Mouse (Mus musculus) embryonic facial prominence, embryonic 14.5 days (tissue): ENCODE data around the gene Atg7. TPM values are rescaled to one million over a fixed set of nuclear protein-coding genes. Genes with fewer than 3 reads are reported as not detected.
"Not testable (repeated sequence)": the region's sequence is repeated elsewhere in the genome, so short reads cannot be mapped to it uniquely, and the experiment has no call there.

Experiments
- ATAC-seq: fragments of 200-750 bp; cut with Nextera tagmentation; 2 replicates; pipeline ENCODE4 v1.8.0; 2017; ENCODE audit warnings: low read depth, moderate number of reproducible peaks, moderate TSS enrichment
- DNase-seq: peaks from one replicate; pipeline ENCODE4 v3.0.0-alpha.2; 2015; ENCODE audit warnings: low spot score
- H3K27ac ChIP-seq: fragments of 300-500 bp; sonication (generic); replicated peaks from 2 replicates; pipeline ENCODE4 v1.5.1; 2014; ENCODE audit warnings: low read depth, mild to moderate bottlenecking, low read length, moderate library complexity
- H3K27me3 ChIP-seq: fragments of 300-500 bp; sonication (generic); replicated peaks from 2 replicates; pipeline ENCODE4 v1.6.1; 2014; ENCODE audit warnings: low read length; ENCODE audit not compliant: control insufficient read depth, insufficient read depth
- H3K36me3 ChIP-seq: fragments of 300-500 bp; sonication (generic); 2 replicates; pipeline ENCODE4 v1.6.1; 2014; ENCODE audit warnings: low read length, mixed read lengths; ENCODE audit not compliant: control insufficient read depth, insufficient read depth
- H3K4me1 ChIP-seq: fragments of 300-500 bp; sonication (generic); 2 replicates; pipeline ENCODE4 v1.6.1; 2014; ENCODE audit warnings: antibody characterized with exemption, low read length; ENCODE audit not compliant: control insufficient read depth, insufficient read depth
- H3K4me2 ChIP-seq: fragments of 300-500 bp; sonication (generic); 2 replicates; pipeline ENCODE4 v1.6.1; 2014; ENCODE audit warnings: low read depth, mild to moderate bottlenecking, low read length, moderate library complexity, mixed read lengths
- H3K4me3 ChIP-seq: fragments of 300-500 bp; sonication (generic); 2 replicates; pipeline ENCODE4 v1.5.1; 2014; ENCODE audit warnings: low read depth, mild to moderate bottlenecking, low read length
- H3K9ac ChIP-seq: fragments of 300-500 bp; sonication (generic); 2 replicates; pipeline ENCODE4 v1.6.1; 2014; ENCODE audit warnings: low read depth, mild to moderate bottlenecking, low read length, moderate library complexity, mixed read lengths
- H3K9me3 ChIP-seq: fragments of 300-500 bp; sonication (generic); 2 replicates; pipeline ENCODE4 v1.6.1; 2016; ENCODE audit warnings: low read length; ENCODE audit not compliant: control insufficient read depth
- WGBS: fragments of 180-500 bp; shearing (Covaris S2); extraction: QIAGEN DNeasy Blood & Tissue Kit; methylation state at CpG from one replicate; pipeline ENCODE4 v1.1.7; 2014; 5-methylcytosine and 5-hydroxymethylcytosine counted together
- polyA plus RNA-seq: library from polyadenylated mRNA; unstranded; fragments of >200 nt; fragmentation: Nextera tagmentation; extraction: Ambion mirVana; gene quantifications from 2 replicates; pipeline ENCODE4 v1.2.1, GENCODE M21; 2014

The Atg7 gene
- polyA plus RNA-seq, 1 experiment from 2014 or later: 17.6 TPM

GRCm38 (mm10) chr6:114885129-114885528 lies 242.2 kb downstream of the Atg7 start:
- WGBS: 76% methylated on average over 5 of the region's 5 CpGs
- ATAC-seq (no peak), DNase-seq (no peak)
- Histone ChIP-seq H3K9ac (no peak overlapping the region), H3K9me3 (no peaks in the 10 kb centered on the region), H3K27me3 (no peaks in the 10 kb centered on the region), H3K4me1 (peaks cover 52% of the 10 kb centered on the region), H3K4me2 (no peak overlapping the region), H3K36me3 (peaks cover 45% of the 10 kb centered on the region), H3K27ac (no peak overlapping the region), H3K4me3 (no peak overlapping the region)

- ATAC-seq (no peak), DNase-seq (no peak)
- Histone ChIP-seq H3K27ac (no peak overlapping the region; the same call in 1 of the 2 replicates), H3K4me2 (no peak overlapping the region), H3K9ac (no peak overlapping the region), H3K27me3 (no peaks in the 10 kb centered on the region), H3K36me3 (peaks cover 50% of the 10 kb centered on the region), H3K9me3 (no peaks in the 10 kb centered on the region), H3K4me1 (peaks cover 61% of the 10 kb centered on the region), H3K4me3 (no peak overlapping the region)
- WGBS: 85% methylated on average over 6 of the region's 6 CpGs
Measured at GRCm38 (mm10) chr6:114886012-114886411, 243.1 kb downstream of the Atg7 start.

DNA sequence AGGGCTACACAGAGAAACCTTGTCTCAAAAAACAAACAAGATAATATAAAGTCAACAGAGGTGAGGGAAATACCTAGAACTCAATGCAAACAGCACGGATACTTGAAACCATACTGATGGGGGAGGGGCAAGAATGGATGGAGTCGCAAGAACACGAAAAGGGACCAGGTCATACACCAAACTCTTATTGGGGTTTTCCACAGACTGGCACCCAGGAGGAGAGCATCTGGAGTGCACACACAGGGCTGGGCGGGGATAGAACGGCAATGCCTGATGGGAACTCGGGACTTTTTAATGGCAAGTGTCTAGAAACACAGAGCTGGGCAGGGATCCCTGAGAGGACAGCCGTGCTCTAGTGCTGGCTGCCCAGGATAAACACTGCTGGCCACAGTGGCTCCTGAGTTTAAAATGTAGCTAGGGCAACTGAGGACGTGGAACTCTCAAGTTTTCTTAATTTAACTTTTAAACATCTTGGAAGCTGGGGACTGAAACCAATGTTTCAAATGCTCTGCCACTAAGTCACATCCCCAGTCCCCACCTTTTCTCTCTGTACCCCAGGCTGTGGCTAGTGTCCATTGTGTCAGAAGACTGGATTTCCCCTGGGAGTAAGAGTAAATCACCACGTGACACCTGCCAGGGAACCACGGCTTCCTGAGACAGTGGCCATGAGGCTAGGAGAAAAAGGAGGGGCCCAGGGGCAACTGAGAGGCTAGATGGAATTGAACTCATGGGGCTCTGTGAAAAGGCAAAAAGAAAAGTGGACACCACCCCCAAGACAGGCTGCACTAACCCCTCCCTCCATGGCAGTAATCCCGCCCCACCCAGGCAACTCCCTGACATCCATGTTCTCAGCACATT lies 243.8 kb downstream of the Atg7 start:
- Histone ChIP-seq H3K4me1 (peaks cover 63% of the 10 kb centered on the region), H3K36me3 (peaks cover 50% of the 10 kb centered on the region)

GRCm38 (mm10) chr6:114888922-114889321 lies 246.0 kb downstream of the Atg7 start:
- DNase-seq: peak; percentile 95
- Histone ChIP-seq H3K9me3 (no peaks in the 10 kb centered on the region), H3K4me3 (no peak overlapping the region), H3K27ac (peak overlapping the region; percentile 59), H3K36me3 (peaks cover 49% of the 10 kb centered on the region), H3K27me3 (no peaks in the 10 kb centered on the region), H3K9ac (no peak overlapping the region), H3K4me2 (no peak overlapping the region), H3K4me1 (peaks cover 64% of the 10 kb centered on the region)
- WGBS: 19% methylated on average over 13 of the region's 13 CpGs
- peak; percentile 91 for ATAC-seq

More for the DNA sequence above, 243.8 kb downstream of the Atg7 start:
- H3K4me3 ChIP-seq: no peak overlapping the region
- H3K9ac ChIP-seq: no peak overlapping the region
- DNase-seq (no peak), ATAC-seq (no peak)
- H3K27me3 ChIP-seq: no peaks in the 10 kb centered on the region
- no peaks in the 10 kb centered on the region for H3K9me3 ChIP-seq
- H3K4me2 ChIP-seq: no peak overlapping the region
- WGBS: 58% methylated on average over 11 of the region's 11 CpGs
- no peak overlapping the region; the same call in 1 of the 2 replicates for H3K27ac ChIP-seq

DNA sequence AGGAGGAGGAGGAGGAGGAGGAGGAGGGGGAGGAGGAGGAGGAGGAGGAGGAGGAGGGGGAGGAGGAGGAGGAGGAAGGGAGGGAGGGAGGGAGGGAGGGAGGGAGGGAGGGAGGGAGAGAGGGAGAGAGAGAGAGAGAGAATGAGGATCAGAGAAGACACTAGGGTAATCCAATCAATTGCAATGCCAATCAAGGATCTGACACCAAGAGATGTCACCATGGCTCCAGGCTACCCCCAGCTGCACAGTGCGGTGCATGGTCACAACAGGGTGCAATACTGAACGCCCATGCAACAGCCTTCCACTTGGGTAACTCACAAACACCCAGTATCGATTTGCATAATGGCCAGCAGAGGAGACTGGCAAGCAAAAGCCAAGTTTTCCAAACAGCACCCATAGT lies 247.1 kb downstream of the Atg7 start:
- not testable (repeated sequence) for H3K27me3 ChIP-seq, H3K9me3 ChIP-seq, H3K4me3 ChIP-seq, H3K9ac ChIP-seq, DNase-seq, ATAC-seq
- 72% methylated on average over 3 of the region's 3 CpGs for WGBS
- Histone ChIP-seq H3K27ac (peak overlapping the region; percentile 78; the same call in 1 of the 2 replicates), H3K36me3 (peaks cover 38% of the 10 kb centered on the region), H3K4me1 (peaks cover 70% of the 10 kb centered on the region), H3K4me2 (0 out of 2 replicates have a peak overlapping the region, but pooled peaks have one; percentile 31)

- Histone ChIP-seq H3K36me3 (peaks cover 36% of the 10 kb centered on the region), H3K27me3 (no peaks in the 10 kb centered on the region), H3K27ac (peak overlapping the region; percentile 78), H3K4me1 (peaks cover 72% of the 10 kb centered on the region), H3K9me3 (no peaks in the 10 kb centered on the region), H3K4me3 (no peak overlapping the region), H3K4me2 (peak overlapping the region; percentile 31), H3K9ac (peak overlapping the region; percentile 27)
- DNase-seq: peak; percentile 93
- 42% methylated on average over 19 of the region's 19 CpGs for WGBS
- ATAC-seq: no peak
Measured at GRCm38 (mm10) chr6:114890411-114891115, 247.7 kb downstream of the Atg7 start.

- H3K4me3 ChIP-seq: no peak overlapping the region
- no peak for DNase-seq
- ATAC-seq: no peak
- peak overlapping the region; percentile 27; the same call in 1 of the 2 replicates for H3K9ac ChIP-seq
- H3K4me2 ChIP-seq: 0 out of 2 replicates have a peak overlapping the region, but pooled peaks have one; percentile 31
- peak overlapping the region; percentile 78 for H3K27ac ChIP-seq
- WGBS: 88% methylated on average over 12 of the region's 12 CpGs
- H3K27me3 ChIP-seq: no peaks in the 10 kb centered on the region
- H3K9me3 ChIP-seq: no peaks in the 10 kb centered on the region
- H3K36me3 ChIP-seq: peaks cover 30% of the 10 kb centered on the region; the same call in 1 of the 2 replicates
- peaks cover 72% of the 10 kb centered on the region for H3K4me1 ChIP-seq
Measured at GRCm38 (mm10) chr6:114891272-114891671, 248.4 kb downstream of the Atg7 start.

GRCm38 (mm10) chr6:114891771-114892170 lies 248.9 kb downstream of the Atg7 start:
- no peak overlapping the region for H3K4me2 ChIP-seq
- no peak overlapping the region for H3K9ac ChIP-seq
- no peaks in the 10 kb centered on the region for H3K27me3 ChIP-seq
- no peak overlapping the region for H3K4me3 ChIP-seq
- H3K27ac ChIP-seq: peak overlapping the region; percentile 78
- no peaks in the 10 kb centered on the region for H3K9me3 ChIP-seq
- WGBS: 59% methylated on average over 12 of the region's 12 CpGs
- no peak for ATAC-seq
- peaks cover 69% of the 10 kb centered on the region for H3K4me1 ChIP-seq
- no peak for DNase-seq
- H3K36me3 ChIP-seq: peaks cover 31% of the 10 kb centered on the region; the same call in 1 of the 2 replicates
